Mouse (Mus musculus) mesoderm, embryonic 11.5 days (tissue): ENCODE measurements at regions not wholly inside any gene's neighbourhood (a gene's known extent, or its start where the extent isn't known, plus 50 kb on each side); places are given as distances from the start of the nearest gene placed in this dataset.

Experiments
- DNase-seq: peaks from one replicate; pipeline ENCODE4 v3.0.0-alpha.2; 2012; ENCODE audit warnings: low read depth, low spot score

- DNase-seq = no peak
These were observed 100.8 kb upstream of the Fshr start for GRCm38 (mm10) chr17:89301325-89301724.

- no peak for DNase-seq
These were observed 97.0 kb upstream of the Fshr start for GRCm38 (mm10) chr17:89297277-89298002.

- DNase-seq = no peak
These were observed 80.8 kb upstream of the Fshr start for GRCm38 (mm10) chr17:89281321-89281720.

- no peak for DNase-seq
These were observed 71.7 kb upstream of the Fshr start for GRCm38 (mm10) chr17:89272141-89272540.

- no peak for DNase-seq
These were observed 55.2 kb upstream of the Fshr start for GRCm38 (mm10) chr17:89255687-89256086.

- no peak for DNase-seq
These were observed 50.3 kb upstream of the Fshr start for GRCm38 (mm10) chr17:89250811-89251210.
